ENCODE assay signal across 12 mouse cellular contexts in the genomic region with DNA sequence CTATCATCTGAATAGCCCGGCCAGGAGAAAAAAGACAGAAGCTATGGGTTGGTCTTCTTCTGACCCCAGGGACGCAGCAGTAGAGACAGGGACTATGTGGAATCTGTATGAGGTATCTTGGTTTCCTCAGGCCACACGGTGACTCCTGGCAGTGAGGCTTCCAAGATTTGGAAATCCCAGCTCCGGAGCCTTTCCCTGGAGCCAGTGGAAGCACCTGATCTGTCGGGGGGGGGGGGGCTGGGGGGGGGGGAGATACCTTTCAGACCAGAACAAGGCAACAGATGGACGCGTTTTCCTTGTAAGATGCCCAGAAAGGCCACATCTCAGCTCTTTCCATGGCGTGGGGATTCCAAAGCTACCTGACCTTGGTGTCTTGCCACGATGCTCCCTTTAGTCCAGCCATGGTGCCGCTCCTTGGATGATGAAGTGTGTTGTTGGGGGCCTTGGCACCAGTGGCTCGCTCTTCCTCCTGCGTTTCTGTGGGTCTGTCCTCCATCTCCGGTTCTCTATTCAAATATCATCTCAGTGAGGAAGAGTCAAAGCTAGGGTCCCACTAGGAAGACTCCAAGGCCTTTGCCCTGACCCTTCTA. TPM values are rescaled to one million over a fixed set of nuclear protein-coding genes. Genes with fewer than 3 reads are reported as not detected.
DNase-seq lines count a peak whose midpoint lies in the region; ATAC-seq and TF ChIP-seq lines count a peak whose summit lies in the region.
"Had no signal": no experiment of that assay in that cellular context is flagged by ENCODE, and none has a peak within 500 bp of the region (broad histone marks: within the 10 kb centered on the region; RNA-seq: fewer than 3 reads in every experiment).

No protein-coding gene starts in this region.

- H3K27ac ChIP-seq in heart, embryonic 15.5 days: 0 out of 2 replicates have a peak overlapping the region, but pooled peaks have one; percentile 81
- H3K27ac ChIP-seq in neural tube, embryonic 13.5 days (replicated peaks): no peak overlapping the region
- H3K27ac ChIP-seq in hindbrain, embryonic 16.5 days (ENCODE audit: low read depth, low read length): peak overlapping the region; percentile 95
- H3K27ac ChIP-seq in midbrain, postnatal 0 days (ENCODE audit: low read depth, low read length): peak overlapping the region; percentile 97

- H3K4me1 ChIP-seq in heart, embryonic 15.5 days (replicated peaks): peaks cover 44% of the 10 kb centered on the region
- H3K4me1 ChIP-seq in neural tube, embryonic 13.5 days (replicated peaks): peaks cover 35% of the 10 kb centered on the region
- H3K4me1 ChIP-seq in hindbrain, embryonic 16.5 days (ENCODE audit: control insufficient read depth, insufficient read depth, low read depth, low read length): peaks cover 30% of the 10 kb centered on the region
- H3K4me1 ChIP-seq in midbrain, postnatal 0 days (ENCODE audit: insufficient read depth, low read length): peaks cover 18% of the 10 kb centered on the region

- ATAC-seq in heart, embryonic 15.5 days (replicated peaks; ENCODE audit: insufficient number of reproducible peaks, insufficient read depth, low FRiP score, low read depth): no peak
- no peak for ATAC-seq in neural tube, embryonic 13.5 days (ENCODE audit: low read depth)
- ATAC-seq in hindbrain, embryonic 16.5 days: no peak
- ATAC-seq in midbrain, postnatal 0 days (ENCODE audit: low FRiP score): no peak

- no peak overlapping the region for H3K4me3 ChIP-seq in heart, embryonic 15.5 days
- no peak overlapping the region for H3K4me3 ChIP-seq in neural tube, embryonic 13.5 days
- no peak overlapping the region for H3K4me3 ChIP-seq in hindbrain, embryonic 16.5 days (ENCODE audit: low read length)
- H3K4me3 ChIP-seq in midbrain, postnatal 0 days (ENCODE audit: low read depth, low read length): no peak overlapping the region

- TF ChIP-seq CTCF in midbrain, postnatal 0 days (IDR thresholded peaks at IDR 0.05): no peak

- H3K36me3 ChIP-seq in heart, embryonic 15.5 days: no peaks in the 10 kb centered on the region
- no peaks in the 10 kb centered on the region for H3K36me3 ChIP-seq in neural tube, embryonic 13.5 days
- no peaks in the 10 kb centered on the region for H3K36me3 ChIP-seq in hindbrain, embryonic 16.5 days (ENCODE audit: control insufficient read depth, insufficient read depth, low read length)
- no peaks in the 10 kb centered on the region for H3K36me3 ChIP-seq in midbrain, postnatal 0 days (ENCODE audit: insufficient read depth, low read length)

- WGBS in heart, embryonic 15.5 days: 80% methylated on average over 13 of the region's 13 CpGs
- WGBS in neural tube, embryonic 13.5 days: 92% methylated on average over 12 of the region's 13 CpGs
- 89% methylated on average over 12 of the region's 13 CpGs for WGBS in hindbrain, embryonic 16.5 days
- 91% methylated on average over 12 of the region's 13 CpGs for WGBS in midbrain, postnatal 0 days

- H3K9ac ChIP-seq in heart, embryonic 15.5 days: no peak overlapping the region
- peak overlapping the region; percentile 80; the same call in 1 of the 2 replicates for H3K9ac ChIP-seq in neural tube, embryonic 13.5 days
- no peak overlapping the region for H3K9ac ChIP-seq in hindbrain, embryonic 16.5 days (ENCODE audit: low read depth, low read length)
- H3K9ac ChIP-seq in midbrain, postnatal 0 days (replicated peaks; ENCODE audit: low read length, poor library complexity, severe bottlenecking): no peak overlapping the region

- H3K27me3 ChIP-seq in heart, embryonic 15.5 days: no peaks in the 10 kb centered on the region
- no peaks in the 10 kb centered on the region for H3K27me3 ChIP-seq in neural tube, embryonic 13.5 days
- H3K27me3 ChIP-seq in hindbrain, embryonic 16.5 days (replicated peaks; ENCODE audit: control insufficient read depth, insufficient read depth, low read length): no peaks in the 10 kb centered on the region
- no peaks in the 10 kb centered on the region for H3K27me3 ChIP-seq in midbrain, postnatal 0 days (ENCODE audit: insufficient read depth, low read length)

- no peak overlapping the region for H3K4me2 ChIP-seq in heart, embryonic 15.5 days
- no peak overlapping the region for H3K4me2 ChIP-seq in neural tube, embryonic 13.5 days
- no peak overlapping the region for H3K4me2 ChIP-seq in hindbrain, embryonic 16.5 days (ENCODE audit: low read length)
- no peak overlapping the region for H3K4me2 ChIP-seq in midbrain, postnatal 0 days (ENCODE audit: low read depth, low read length, poor library complexity, severe bottlenecking)

- DNase-seq in heart, postnatal 4 days: no peak
- DNase-seq in neural tube, embryonic 10.5 days (ENCODE audit: extremely low spot score, low spot score): no peak
- DNase-seq in midbrain, postnatal 0 days (ENCODE audit: low spot score): no peak
- no peak for DNase-seq in retina, embryonic 14.5 days (ENCODE audit: low spot score)
- no peak for DNase-seq in embryo, embryonic 9.5 days (ENCODE audit: extremely low spot score)
- DNase-seq: spleen, adult 18-20 months had no signal

- H3K9me3 ChIP-seq in heart, embryonic 15.5 days (replicated peaks): no peaks in the 10 kb centered on the region
- no peaks in the 10 kb centered on the region for H3K9me3 ChIP-seq in neural tube, embryonic 13.5 days
- no peaks in the 10 kb centered on the region for H3K9me3 ChIP-seq in hindbrain, embryonic 16.5 days (ENCODE audit: control insufficient read depth, low read length)
- H3K9me3 ChIP-seq in midbrain, postnatal 0 days (ENCODE audit: low read length): no peaks in the 10 kb centered on the region

RNA-seq across cellular contexts. Expression of gene Tmem209, which starts 47.7 kb away (rescaled TPM):
- polyA plus RNA-seq in heart, embryonic 15.5 days (2015; fragmentation: Nextera tagmentation; extraction: Ambion mirVana): 19.8 and 26.5 TPM in 2 replicates
- 10 to 100 TPM; 18.0 to 20.2 TPM for total RNA-seq in heart, postnatal 4 days (2021)
- 28.3 and 28.4 TPM in 2 replicates for polyA plus RNA-seq in neural tube, embryonic 13.5 days (2015; fragmentation: Nextera tagmentation; extraction: Ambion mirVana)
- polyA plus RNA-seq in hindbrain, embryonic 16.5 days (2015; fragmentation: Nextera tagmentation; extraction: Ambion mirVana): 25.6 and 31.4 TPM in 2 replicates
- total RNA-seq in midbrain, postnatal 0 days (2014; rRNA removed): 37.4 and 50.3 TPM in 2 replicates
- polyA plus RNA-seq in midbrain, postnatal 0 days (2015; fragmentation: Nextera tagmentation; extraction: Ambion mirVana): 22.8 and 23.1 TPM in 2 replicates

RNA-seq across cellular contexts. Expression of gene Ssmem1, which starts 47.8 kb away (rescaled TPM):
- 0.14 TPM in 1 of 2 replicates, not detected in the other for polyA plus RNA-seq in heart, embryonic 15.5 days (2015; fragmentation: Nextera tagmentation; extraction: Ambion mirVana)
- under 1 TPM in 1 of 2 experiments, not detected in 1; 0.52 TPM for total RNA-seq in heart, postnatal 4 days (2021)
- not detected in 2 replicates for polyA plus RNA-seq in neural tube, embryonic 13.5 days (2015; fragmentation: Nextera tagmentation; extraction: Ambion mirVana)
- polyA plus RNA-seq in hindbrain, embryonic 16.5 days (2015; fragmentation: Nextera tagmentation; extraction: Ambion mirVana): 0.15 and 0.19 TPM in 2 replicates
- 0.28 TPM in 1 of 2 replicates, not detected in the other for total RNA-seq in midbrain, postnatal 0 days (2014; rRNA removed)
- 0.15 and 0.19 TPM in 2 replicates for polyA plus RNA-seq in midbrain, postnatal 0 days (2015; fragmentation: Nextera tagmentation; extraction: Ambion mirVana)
- total RNA-seq: liver, adult 2 months had no signal
- polyA plus RNA-seq: heart, embryonic 14.5 days; large intestine, adult 2 months; liver, adult 2 months had no signal
